Mouse (Mus musculus): Measurements from ENCODE around the gene Ank3. TPM values are rescaled to one million over a fixed set of nuclear protein-coding genes. Genes with fewer than 3 reads are reported as not detected.

Ank3 gene
- total RNA-seq, 2 experiments from 2014 or later: 573 to 576 TPM

DNA sequence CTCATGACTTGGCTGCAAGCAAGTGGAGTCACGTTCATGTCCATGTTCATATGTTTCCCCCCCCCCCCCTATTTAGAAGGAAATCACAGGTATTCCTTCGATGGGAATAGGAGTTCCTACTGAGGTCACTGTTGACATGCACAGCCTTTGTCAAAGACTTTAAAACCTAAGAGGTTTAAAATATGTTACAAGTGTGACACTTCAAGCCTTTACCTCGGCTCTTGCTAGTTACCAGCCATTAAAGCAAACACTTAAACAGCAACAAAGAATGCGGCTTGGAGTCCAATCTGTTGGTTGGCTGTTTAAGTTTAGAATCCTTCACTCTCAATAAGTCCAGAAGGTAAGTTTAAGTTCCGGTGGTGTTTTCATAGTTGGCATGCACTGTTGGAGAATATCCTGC is 196.9 kb downstream of the Ank3 start:
- intact Hi-C loops (cut with DNase I): no loop called here
- DNase-seq: no peak

- DNase-seq: no peak
- intact Hi-C loops (cut with DNase I): no loop called here
These were observed 202.9 kb downstream of the Ank3 start for GRCm38 (mm10) chr10:69601471-69601870.

- DNase-seq: no peak
- intact Hi-C loops (cut with DNase I): no loop called here
These were observed 204.1 kb downstream of the Ank3 start for GRCm38 (mm10) chr10:69602711-69603110.

GRCm38 (mm10) chr10:69604609-69605008 is 206.0 kb downstream of the Ank3 start:
- intact Hi-C loops (cut with DNase I): no loop called here
- no peak for DNase-seq

GRCm38 (mm10) chr10:69605211-69605610 is 206.6 kb downstream of the Ank3 start:
- DNase-seq: no peak
- intact Hi-C loops (cut with DNase I): no loop called here

GRCm38 (mm10) chr10:69607611-69608119 is 209.1 kb downstream of the Ank3 start:
- DNase-seq: no peak
- intact Hi-C loops (cut with DNase I): no loop called here

DNA sequence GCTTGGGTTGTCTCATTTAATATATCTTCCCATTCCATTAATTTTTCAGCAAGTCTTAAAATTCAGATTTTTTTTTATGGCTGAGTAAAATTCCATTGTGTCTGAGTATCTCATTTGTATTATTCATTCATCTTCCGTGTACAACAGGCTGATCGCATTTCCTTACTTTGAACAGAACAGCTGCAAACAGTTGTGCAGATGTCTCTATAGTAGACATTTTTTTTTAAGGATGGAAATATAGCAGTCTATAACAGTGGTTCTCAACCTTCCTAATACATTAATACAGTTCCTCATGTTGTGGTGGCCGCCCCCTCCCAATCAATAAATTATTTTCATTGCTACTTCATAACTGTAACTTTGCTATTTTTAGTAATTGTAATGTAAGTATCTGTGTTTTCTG is 212.7 kb downstream of the Ank3 start:
- intact Hi-C loops (cut with DNase I): no loop called here

GRCm38 (mm10) chr10:69611839-69612340 is 213.3 kb downstream of the Ank3 start:
- peak; percentile 63 for DNase-seq
- intact Hi-C loops (cut with DNase I): no loop called here

More for the DNA sequence above, 212.7 kb downstream of the Ank3 start:
- DNase-seq: no peak

- intact Hi-C loops (cut with DNase I): no loop called here
These were observed 218.4 kb downstream of the Ank3 start for GRCm38 (mm10) chr10:69616953-69617352.

DNA sequence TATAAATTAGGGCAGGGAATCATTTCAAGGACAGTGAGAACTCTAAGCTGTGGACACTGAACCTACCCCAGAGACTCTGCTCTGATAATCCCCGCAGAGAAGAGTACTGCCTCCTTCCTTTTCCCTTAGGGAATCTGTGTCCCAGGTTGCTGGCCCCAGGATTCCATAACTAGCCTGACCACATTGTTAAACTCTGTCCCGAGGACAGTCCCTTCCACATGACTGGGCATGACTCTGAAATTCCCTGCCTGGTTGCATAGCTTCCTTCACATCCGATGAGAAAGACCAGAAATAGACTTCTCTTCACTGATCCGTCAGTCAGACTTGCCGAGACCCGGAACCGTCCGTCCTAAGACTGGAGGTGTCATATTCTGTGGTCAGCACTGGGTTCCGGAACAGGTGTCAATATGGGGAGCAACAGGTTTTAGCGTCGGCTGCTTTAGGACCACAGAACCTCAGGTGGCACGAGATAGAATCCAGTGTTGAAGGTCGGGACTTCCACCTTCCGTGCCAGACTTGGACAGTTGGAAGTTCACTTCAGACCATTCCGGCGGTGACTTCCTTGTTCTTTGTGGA is 219.1 kb downstream of the Ank3 start:
- no peak for DNase-seq
- intact Hi-C loops (cut with DNase I): no loop called here

More at GRCm38 (mm10) chr10:69616953-69617352, 218.4 kb downstream of the Ank3 start:
- peak; percentile 44 for DNase-seq

- DNase-seq: no peak
- intact Hi-C loops (cut with DNase I): no loop called here
These were observed 222.3 kb downstream of the Ank3 start for GRCm38 (mm10) chr10:69620692-69621382.

- no peak for DNase-seq
- intact Hi-C loops (cut with DNase I): no loop called here
These were observed 229.2 kb downstream of the Ank3 start for GRCm38 (mm10) chr10:69627767-69628166.

DNA sequence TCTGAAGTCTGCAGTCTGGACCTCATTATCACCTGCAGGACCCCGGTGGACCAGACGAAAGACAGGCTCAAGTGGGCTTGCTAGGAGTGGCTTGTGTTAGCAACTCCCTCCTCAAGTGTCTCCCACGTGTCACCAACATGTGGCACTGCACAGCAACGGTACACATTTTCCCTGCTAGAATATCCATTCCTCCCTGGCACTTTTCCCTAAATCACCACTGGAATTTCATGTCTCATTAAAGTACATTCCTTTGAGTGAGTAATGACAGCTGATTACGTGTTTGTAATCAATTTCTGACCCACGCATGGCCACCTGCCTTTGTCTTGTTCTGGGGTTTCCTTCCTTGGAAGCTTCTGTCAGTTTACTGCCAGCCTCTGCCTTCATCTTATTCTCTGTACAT is 230.2 kb downstream of the Ank3 start:
- no peak for DNase-seq
- intact Hi-C loops (cut with DNase I): no loop called here

GRCm38 (mm10) chr10:69630802-69631388 is 232.3 kb downstream of the Ank3 start:
- intact Hi-C loops (cut with DNase I): no loop called here
- no peak for DNase-seq

DNA sequence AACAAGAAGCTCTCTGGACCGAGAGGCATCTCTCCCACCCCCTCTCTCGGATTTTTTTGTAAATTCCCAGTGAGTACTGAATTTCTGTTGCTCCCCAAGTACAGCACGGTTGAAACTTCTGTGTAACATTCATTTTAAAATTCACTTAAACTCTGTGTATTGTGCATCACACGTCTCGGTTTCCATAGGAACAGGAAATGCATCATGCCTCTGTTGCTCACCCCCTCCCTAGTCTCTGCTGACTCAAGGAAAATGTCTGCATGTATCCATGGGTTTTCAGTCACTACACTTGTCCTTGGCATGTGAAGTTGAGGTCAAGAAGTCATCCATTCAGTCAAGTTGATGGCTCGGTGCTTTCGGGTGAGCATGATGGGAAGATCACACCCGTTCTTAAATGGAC is 234.3 kb downstream of the Ank3 start:
- DNase-seq: no peak
- intact Hi-C loops (cut with DNase I): no loop called here

GRCm38 (mm10) chr10:69634891-69635290 is 236.3 kb downstream of the Ank3 start:
- peak; percentile 42 for DNase-seq
- intact Hi-C loops (cut with DNase I): no loop called here

GRCm38 (mm10) chr10:69635910-69636656 is 237.5 kb downstream of the Ank3 start:
- DNase-seq: peak; percentile 30
- intact Hi-C loops (cut with DNase I): no loop called here

GRCm38 (mm10) chr10:69639138-69639537 is 240.6 kb downstream of the Ank3 start:
- DNase-seq: no peak
- intact Hi-C loops (cut with DNase I): no loop called here

DNA sequence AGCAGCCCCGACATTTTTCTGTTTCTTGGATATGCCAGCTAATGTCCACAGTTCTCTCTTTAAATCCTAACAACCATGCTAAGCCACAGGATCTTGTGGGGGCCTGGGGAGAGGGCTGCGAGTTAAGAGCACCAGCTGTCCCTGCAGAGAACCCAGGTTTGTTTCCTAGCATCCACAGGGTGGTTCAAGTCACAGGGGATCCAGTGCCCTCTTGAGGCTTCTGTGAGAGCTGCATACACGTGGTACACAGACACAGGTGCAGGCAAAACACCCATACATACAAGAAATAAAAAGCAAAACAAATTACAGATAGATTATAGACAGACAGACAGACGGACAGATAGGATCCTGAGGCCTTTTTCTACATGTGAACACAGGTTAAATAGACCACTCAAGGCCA is 242.0 kb downstream of the Ank3 start:
- DNase-seq: no peak
- intact Hi-C loops (cut with DNase I): no loop called here

DNA sequence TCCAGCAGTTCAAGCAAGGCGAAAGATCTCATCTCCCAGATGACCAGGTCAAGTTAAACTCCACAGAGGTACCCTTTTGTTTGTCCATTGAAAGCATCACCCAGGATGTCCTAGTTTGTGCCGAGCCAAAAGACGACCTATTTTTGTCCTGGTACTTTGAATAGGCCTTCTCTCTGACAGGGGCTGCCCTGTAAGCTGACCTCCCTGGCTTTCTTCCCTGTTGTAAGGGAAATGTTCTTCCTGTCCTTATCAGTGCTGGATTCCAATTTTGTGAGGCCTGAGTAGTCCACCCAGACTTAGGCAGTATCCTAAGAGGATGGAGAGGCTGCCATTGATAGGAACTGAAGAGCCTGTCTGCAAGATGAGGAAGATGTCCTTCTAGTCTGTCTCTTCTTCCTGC is 244.9 kb downstream of the Ank3 start:
- no peak for DNase-seq
- intact Hi-C loops (cut with DNase I): no loop called here

- no peak for DNase-seq
- intact Hi-C loops (cut with DNase I): no loop called here
These were observed 245.4 kb downstream of the Ank3 start for GRCm38 (mm10) chr10:69643986-69644385.

Measured in left cerebral cortex, postnatal 4 days (tissue).